Mouse (Mus musculus) embryonic facial prominence, embryonic 11.5 days (tissue): Measurements from ENCODE around the gene Zfp943. TPM values are rescaled to one million over a fixed set of nuclear protein-coding genes. Genes with fewer than 3 reads are reported as not detected.
"Not testable (repeated sequence)": the region's sequence is repeated elsewhere in the genome, so short reads cannot be mapped to it uniquely, and the experiment has no call there.

Source experiments
- ATAC-seq: fragments of 200-750 bp; cut with Nextera tagmentation; replicated peaks from 2 replicates; pipeline ENCODE4 v1.8.0; 2017; ENCODE audit warnings: low read depth; ENCODE audit not compliant: insufficient number of reproducible peaks, low FRiP score, low TSS enrichment
- DNase-seq: peaks from one replicate; pipeline ENCODE4 v3.0.0-alpha.2; 2015; ENCODE audit warnings: low spot score
- H3K27ac ChIP-seq: fragments of 300-500 bp; sonication (generic); replicated peaks from 2 replicates; pipeline ENCODE4 v1.5.1; 2014; ENCODE audit warnings: mild to moderate bottlenecking, low read depth, low read length, control low read depth
- H3K27me3 ChIP-seq: fragments of 300-500 bp; sonication (generic); 2 replicates; pipeline ENCODE4 v1.6.1; 2014; ENCODE audit warnings: mild to moderate bottlenecking, low read length, moderate library complexity, mixed read lengths; ENCODE audit not compliant: control insufficient read depth, insufficient read depth
- H3K36me3 ChIP-seq: fragments of 300-500 bp; sonication (generic); replicated peaks from 2 replicates; pipeline ENCODE4 v1.6.1; 2014; ENCODE audit warnings: low read depth, mild to moderate bottlenecking, low read length, moderate library complexity, mixed read lengths; ENCODE audit not compliant: control insufficient read depth, insufficient read depth
- H3K4me1 ChIP-seq: fragments of 300-500 bp; sonication (generic); 2 replicates; pipeline ENCODE4 v1.6.1; 2014; ENCODE audit warnings: low read length, mixed read lengths; ENCODE audit not compliant: control insufficient read depth, insufficient read depth
- H3K4me2 ChIP-seq: fragments of 300-500 bp; sonication (generic); 2 replicates; pipeline ENCODE4 v1.6.1; 2014; ENCODE audit warnings: low read depth, mild to moderate bottlenecking, control low read depth, low read length, moderate library complexity
- H3K4me3 ChIP-seq: fragments of 300-500 bp; sonication (generic); 2 replicates; pipeline ENCODE4 v1.5.1; 2014; ENCODE audit warnings: low read depth, low read length, control low read depth
- H3K9ac ChIP-seq: fragments of 300-500 bp; sonication (generic); replicated peaks from 2 replicates; pipeline ENCODE4 v1.6.1; 2014; ENCODE audit warnings: mild to moderate bottlenecking, control low read depth, low read length
- H3K9me3 ChIP-seq: fragments of 300-500 bp; sonication (generic); replicated peaks from 2 replicates; pipeline ENCODE4 v1.6.1; 2016; ENCODE audit warnings: mild to moderate bottlenecking, low read length, inconsistent platforms, mixed read lengths; ENCODE audit not compliant: control insufficient read depth
- WGBS: fragments of 180-500 bp; shearing (Covaris S2); extraction: QIAGEN DNeasy Blood & Tissue Kit; methylation state at CpG from one replicate; pipeline ENCODE4 v1.1.7; 2014; 5-methylcytosine and 5-hydroxymethylcytosine counted together
- polyA plus RNA-seq: library from polyadenylated mRNA; unstranded; fragments of >200 nt; fragmentation: Nextera tagmentation; extraction: Ambion mirVana; gene quantifications from 2 replicates; pipeline ENCODE4 v1.2.1, GENCODE M21; 2014

Zfp943 gene
- 23.2 and 24.1 TPM in 2 replicates for polyA plus RNA-seq

DNA sequence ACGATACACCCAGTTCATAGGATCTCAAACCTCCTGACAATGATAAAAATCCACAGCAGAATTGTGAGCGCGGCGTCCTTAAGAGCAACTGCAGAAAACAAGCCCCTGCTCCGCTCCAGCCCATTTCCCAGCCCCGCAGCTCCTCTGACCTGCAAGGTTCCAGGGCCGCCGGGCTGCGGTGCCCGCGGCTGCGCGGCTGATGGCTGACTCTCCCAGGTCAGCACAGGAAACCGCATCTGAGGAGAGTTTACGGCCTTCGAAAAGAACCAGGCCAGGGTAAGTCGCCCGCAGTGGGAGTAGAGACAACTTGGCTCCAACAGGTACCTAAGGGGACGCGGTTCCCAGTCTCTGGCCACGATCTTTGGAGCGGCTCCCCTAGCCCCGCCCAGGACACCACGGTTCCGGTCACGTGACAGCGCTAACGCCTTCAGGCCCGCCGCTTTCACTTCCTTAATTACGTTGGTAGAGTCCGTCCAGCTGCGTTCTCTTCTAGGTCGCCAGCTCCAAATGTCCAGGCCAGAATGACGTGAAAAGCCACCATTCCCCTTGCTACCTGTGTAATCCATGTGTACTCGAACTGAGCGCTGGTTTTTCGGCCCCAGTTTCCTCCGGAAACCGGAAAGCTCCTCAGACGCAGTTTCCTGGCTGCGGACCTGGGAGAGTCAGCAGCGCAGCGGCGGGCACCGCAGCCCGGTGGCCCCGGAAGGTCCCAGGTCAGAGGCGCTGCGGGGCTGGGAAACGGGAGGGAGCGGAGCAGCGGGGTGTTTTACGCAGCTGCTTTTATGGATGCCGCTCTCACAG is at the start of gene Zfp943, which contains the start of gene Zfp942:
TSS of gene Zfp943 (plus strand) at position 446 of the 801 bp plus-strand sequence.
TSS of gene Zfp942 (minus strand) at position 358 of the 801 bp plus-strand sequence.
- H3K4me1 ChIP-seq, H3K9me3 ChIP-seq, H3K36me3 ChIP-seq, H3K27me3 ChIP-seq: not testable (repeated sequence)
- under 1% methylated on average over 41 of the region's 55 CpGs for WGBS
- Histone ChIP-seq H3K27ac (0 out of 2 replicates have a peak within 1 kb of the TSS, but pooled peaks have one; percentile 41), H3K4me3 (peak within 1 kb of the TSS; percentile 63), H3K9ac (peak within 1 kb of the TSS; percentile 71), H3K4me2 (peak within 1 kb of the TSS; percentile 37)
- DNase-seq (peak; percentile 74), ATAC-seq (peak; percentile 98)

DNA sequence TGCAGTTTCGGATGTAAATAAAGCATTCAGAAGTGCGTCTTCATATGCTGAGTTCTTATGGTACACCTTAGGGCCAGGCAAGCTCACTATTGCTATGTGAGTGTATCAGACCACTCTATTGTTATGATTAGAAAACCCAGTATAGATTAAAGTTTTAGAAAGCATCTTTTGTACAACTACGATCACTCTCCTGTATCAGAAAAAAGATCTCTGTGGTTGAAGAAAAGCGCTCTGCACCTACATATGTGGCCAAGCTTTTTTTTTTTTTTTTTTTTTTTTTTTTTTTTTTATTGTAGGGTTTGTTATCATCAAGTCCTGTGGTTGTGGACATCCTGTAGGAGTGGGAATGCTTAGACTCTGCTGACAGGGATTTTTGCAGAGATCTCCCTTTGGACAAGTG is 950 bp downstream of the Zfp943 start:
- Histone ChIP-seq H3K36me3 (0 out of 2 replicates have a peak, but pooled peaks cover 2% of the 10 kb centered on the region), H3K27ac (no peak overlapping the region), H3K9me3 (no peaks in the 10 kb centered on the region), H3K9ac (no peak overlapping the region), H3K27me3 (no peaks in the 10 kb centered on the region), H3K4me1 (no peaks in the 10 kb centered on the region), H3K4me3 (peak overlapping the region; percentile 18; the same call in 1 of the 2 replicates), H3K4me2 (peak overlapping the region; percentile 33; the same call in 1 of the 2 replicates)
- WGBS: 65% methylated on average over 4 of the region's 4 CpGs
- no peak for ATAC-seq
- no peak for DNase-seq

DNA sequence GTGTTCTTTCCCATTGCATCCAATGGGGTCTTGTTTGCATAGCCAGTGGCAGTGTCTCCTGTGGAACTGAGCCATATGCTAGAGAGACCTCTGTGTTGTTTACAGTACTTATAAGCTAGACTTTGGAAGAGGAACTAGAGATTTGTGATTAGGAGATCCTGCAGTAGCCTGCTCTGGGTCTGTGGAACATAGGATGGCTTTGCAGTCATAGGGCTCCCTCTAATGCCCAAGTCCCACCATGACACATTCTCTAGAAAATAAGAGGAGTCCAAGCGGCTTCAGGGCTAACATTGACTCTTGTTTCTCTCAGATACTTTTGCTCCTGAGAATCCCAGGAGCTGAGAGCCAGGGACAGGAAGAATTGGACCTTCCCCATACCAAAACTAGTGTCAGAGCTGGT is 73.2 kb downstream of the Zfp943 start:
- not testable (repeated sequence) for H3K4me2 ChIP-seq, H3K9ac ChIP-seq, H3K4me3 ChIP-seq, H3K4me1 ChIP-seq, H3K27ac ChIP-seq, H3K27me3 ChIP-seq, H3K9me3 ChIP-seq, H3K36me3 ChIP-seq, DNase-seq, ATAC-seq
- 32% methylated on average over 1 of the region's 1 CpGs for whole genome bisulfite sequencing

DNA sequence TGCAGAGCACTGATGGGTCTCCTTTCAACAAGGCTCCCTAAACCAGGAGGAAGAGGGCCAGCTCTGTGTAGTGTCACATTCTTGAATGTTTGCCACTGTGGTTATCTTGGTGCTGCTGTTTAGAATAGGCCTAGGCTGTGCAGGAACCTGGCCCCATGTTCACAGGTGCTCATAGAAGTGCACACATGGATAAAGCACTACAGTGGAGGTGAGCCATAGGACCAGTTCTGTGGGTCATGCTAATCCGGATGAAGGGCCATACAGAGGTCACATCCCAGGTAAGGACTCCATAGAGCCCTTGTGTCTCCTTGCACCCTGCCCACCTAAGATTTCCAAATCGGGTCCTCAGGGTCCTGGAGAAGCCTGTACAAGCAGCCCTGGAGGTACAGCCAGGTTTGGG is 87.1 kb downstream of the Zfp943 start:
- H3K27me3 ChIP-seq: no peaks in the 10 kb centered on the region
- H3K4me3 ChIP-seq: no peak overlapping the region
- no peaks in the 10 kb centered on the region for H3K9me3 ChIP-seq
- H3K36me3 ChIP-seq: no peaks in the 10 kb centered on the region
- WGBS: 73% methylated on average over 2 of the region's 2 CpGs
- no peak overlapping the region for H3K4me2 ChIP-seq
- DNase-seq (no peak), ATAC-seq (no peak)
- no peak overlapping the region for H3K9ac ChIP-seq
- no peak overlapping the region for H3K27ac ChIP-seq
- no peaks in the 10 kb centered on the region for H3K4me1 ChIP-seq

DNA sequence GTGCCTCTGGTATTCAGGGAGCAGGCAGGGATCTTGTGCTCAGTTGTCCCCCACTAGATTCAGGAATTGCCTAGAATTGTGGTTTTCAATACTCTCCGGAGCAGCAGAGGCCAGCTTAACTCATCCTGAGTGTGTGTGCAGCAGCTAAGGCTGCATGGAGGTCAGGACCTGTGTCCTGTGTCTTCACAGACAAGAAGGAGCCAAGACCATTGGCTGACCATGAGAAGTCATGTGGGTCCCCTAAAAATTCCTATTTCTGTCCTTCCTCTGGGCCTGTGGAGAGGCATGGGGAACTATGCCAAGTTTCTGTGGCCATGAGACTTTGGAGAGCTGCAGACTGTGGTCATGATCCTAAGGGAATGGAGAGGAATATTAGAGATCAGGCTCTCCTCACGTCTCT is 90.9 kb downstream of the Zfp943 start:
- no peak overlapping the region for H3K27ac ChIP-seq
- WGBS: 77% methylated on average over 2 of the region's 2 CpGs
- H3K9ac ChIP-seq: no peak overlapping the region
- DNase-seq (no peak), ATAC-seq (no peak)
- H3K4me1 ChIP-seq: no peaks in the 10 kb centered on the region
- H3K9me3 ChIP-seq: no peaks in the 10 kb centered on the region
- no peak overlapping the region for H3K4me3 ChIP-seq
- no peaks in the 10 kb centered on the region for H3K27me3 ChIP-seq
- no peak overlapping the region for H3K4me2 ChIP-seq
- no peaks in the 10 kb centered on the region for H3K36me3 ChIP-seq

DNA sequence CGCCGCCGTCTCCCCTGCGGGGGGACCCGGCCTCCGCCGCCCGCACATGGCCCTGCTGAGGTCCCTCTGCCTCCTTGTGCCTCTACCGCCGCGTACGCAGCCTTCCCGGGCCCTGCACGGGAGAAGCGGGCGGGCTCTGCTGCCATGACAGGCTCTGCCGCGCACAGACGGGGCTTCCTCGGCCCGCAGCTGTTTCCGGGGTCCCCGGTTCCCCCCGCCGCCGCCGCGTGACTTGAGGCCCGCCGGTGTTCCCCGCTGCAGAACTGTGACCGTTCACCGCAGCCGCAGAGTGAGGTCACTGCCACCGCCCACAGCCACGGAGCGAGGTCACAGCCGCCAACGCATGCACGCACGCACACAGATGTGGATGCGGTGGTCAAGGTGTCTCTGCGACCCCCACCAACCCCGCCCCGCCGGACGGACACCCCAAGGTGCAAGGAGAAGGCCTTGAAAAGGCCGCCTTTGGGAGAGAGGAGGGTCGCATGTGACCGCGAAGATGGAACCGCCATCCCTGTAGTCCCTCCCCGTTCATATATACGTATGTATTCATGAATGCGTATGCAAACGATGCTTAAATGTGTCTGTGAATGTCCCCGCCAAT is 118.8 kb downstream of the Zfp943 start:
- WGBS: 4% methylated on average over 57 of the region's 57 CpGs
- Histone ChIP-seq H3K9ac (peak overlapping the region; percentile 74), H3K9me3 (no peaks in the 10 kb centered on the region), H3K4me1 (no peaks in the 10 kb centered on the region), H3K36me3 (no peaks in the 10 kb centered on the region), H3K4me3 (peak overlapping the region; percentile 50), H3K4me2 (peak overlapping the region; percentile 90), H3K27me3 (0 out of 2 replicates have a peak, but pooled peaks cover 2% of the 10 kb centered on the region), H3K27ac (no peak overlapping the region)
- DNase-seq (peak; percentile 40), ATAC-seq (peak; percentile 89)

DNA sequence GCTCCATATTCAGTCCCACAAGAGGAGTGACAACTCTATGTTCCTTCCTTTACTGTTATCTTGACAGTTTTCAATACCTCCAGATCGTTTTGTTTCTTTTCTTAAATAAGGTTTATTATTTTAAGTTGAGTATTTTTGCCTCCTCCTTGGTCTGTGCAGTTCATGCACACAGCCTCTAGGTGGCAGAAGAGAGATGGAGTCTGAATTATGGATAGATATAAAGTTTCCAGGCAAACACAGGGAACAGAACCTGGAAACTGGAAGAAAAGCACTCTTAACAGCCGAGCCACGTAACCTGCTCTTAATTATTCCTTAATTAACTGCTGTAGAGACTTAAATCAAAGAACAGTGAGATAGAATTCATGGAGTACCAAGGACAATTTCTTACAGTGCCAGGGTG is 120.9 kb downstream of the Zfp943 start:
- DNase-seq: peak; percentile 55
- H3K27me3 ChIP-seq, H3K9me3 ChIP-seq, ATAC-seq, H3K4me1 ChIP-seq, H3K4me2 ChIP-seq, H3K27ac ChIP-seq, H3K4me3 ChIP-seq, H3K9ac ChIP-seq, H3K36me3 ChIP-seq: not testable (repeated sequence)
- 26% methylated on average over 3 of the region's 3 CpGs for WGBS

DNA sequence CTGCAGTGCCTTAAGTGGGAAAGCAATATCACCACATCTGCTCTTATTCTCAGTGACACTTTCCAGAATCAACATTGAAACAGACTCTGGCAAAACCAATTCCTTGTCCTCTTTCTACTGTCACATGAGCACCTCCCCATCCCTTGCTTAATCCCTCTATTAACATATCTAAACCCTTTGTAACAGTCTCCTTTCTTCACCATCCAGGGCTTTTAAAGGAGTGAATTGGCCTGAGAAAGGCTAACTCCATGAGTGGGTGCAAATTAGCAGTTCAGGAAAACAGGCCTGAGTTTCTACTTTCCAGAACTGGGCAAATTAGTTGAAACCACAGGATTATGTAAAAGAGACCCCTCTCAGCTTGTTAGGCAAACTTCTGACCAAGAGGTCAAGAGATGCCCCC is 156.4 kb downstream of the Zfp943 start:
- Histone ChIP-seq H3K27ac (no peak overlapping the region), H3K4me1 (no peaks in the 10 kb centered on the region), H3K27me3 (no peaks in the 10 kb centered on the region), H3K4me3 (no peak overlapping the region), H3K36me3 (no peaks in the 10 kb centered on the region), H3K4me2 (no peak overlapping the region), H3K9me3 (no peaks in the 10 kb centered on the region), H3K9ac (no peak overlapping the region)
- no peak for DNase-seq
- ATAC-seq: no peak
